Comparison of ENCODE assay signal across 19 mouse cellular contexts in genomic region chr9:91371608-91372007, GRCm38 (mm10). TPM values are rescaled to one million over a fixed set of nuclear protein-coding genes. Genes with fewer than 3 reads are reported as not detected.
A peak's percentile ranks its signal among the peaks of the same experiment; 100 is the strongest.
DNase-seq lines count a peak whose midpoint lies in the region; ATAC-seq lines count a peak whose summit lies in the region.
"Had no signal": no experiment of that assay in that cellular context is flagged by ENCODE, and none has a peak within 500 bp of the region (broad histone marks: within the 10 kb centered on the region; RNA-seq: fewer than 3 reads in every experiment).

No protein-coding gene starts in this region.

- ATAC-seq in hindbrain, embryonic 11.5 days (ENCODE audit: low FRiP score) = no peak
- no peak for ATAC-seq in hindbrain, embryonic 13.5 days (ENCODE audit: low FRiP score)
- no peak for ATAC-seq in midbrain, embryonic 14.5 days (ENCODE audit: low FRiP score, low TSS enrichment)
- no peak for ATAC-seq in neural tube, embryonic 15.5 days (ENCODE audit: low FRiP score)

- peaks cover 74% of the 10 kb centered on the region for H3K27me3 ChIP-seq in hindbrain, embryonic 11.5 days (ENCODE audit: control insufficient read depth, insufficient read depth, low read length)
- H3K27me3 ChIP-seq in hindbrain, embryonic 10.5 days (ENCODE audit: insufficient read depth, poor library complexity, severe bottlenecking) = peaks cover 100% of the 10 kb centered on the region
- peaks cover 93% of the 10 kb centered on the region for H3K27me3 ChIP-seq in hindbrain, embryonic 13.5 days
- H3K27me3 ChIP-seq in midbrain, embryonic 14.5 days (ENCODE audit: control insufficient read depth, insufficient read depth, low read length) = peaks cover 86% of the 10 kb centered on the region
- peaks cover 60% of the 10 kb centered on the region for H3K27me3 ChIP-seq in neural tube, embryonic 15.5 days (replicated peaks)

- H3K4me3 ChIP-seq in hindbrain, embryonic 11.5 days (ENCODE audit: low read depth, low read length) = no peak overlapping the region
- no peak overlapping the region for H3K4me3 ChIP-seq in hindbrain, embryonic 10.5 days
- H3K4me3 ChIP-seq in hindbrain, embryonic 13.5 days = peak overlapping the region; percentile 33; the same call in 1 of the 2 replicates
- no peak overlapping the region for H3K4me3 ChIP-seq in midbrain, embryonic 14.5 days (replicated peaks; ENCODE audit: low read depth, low read length)
- H3K4me3 ChIP-seq in neural tube, embryonic 15.5 days (replicated peaks) = no peak overlapping the region
- H3K4me3 ChIP-seq: erythroblast, embryonic 14.5 days had no signal

- no peaks in the 10 kb centered on the region for H3K9me3 ChIP-seq in hindbrain, embryonic 11.5 days (ENCODE audit: control insufficient read depth, low read length)
- H3K9me3 ChIP-seq in hindbrain, embryonic 10.5 days = no peaks in the 10 kb centered on the region
- no peaks in the 10 kb centered on the region for H3K9me3 ChIP-seq in hindbrain, embryonic 13.5 days
- H3K9me3 ChIP-seq in midbrain, embryonic 14.5 days (ENCODE audit: control insufficient read depth, low read length) = no peaks in the 10 kb centered on the region
- H3K9me3 ChIP-seq in neural tube, embryonic 15.5 days (replicated peaks) = no peaks in the 10 kb centered on the region

- H3K36me3 ChIP-seq in hindbrain, embryonic 11.5 days (ENCODE audit: control insufficient read depth, insufficient read depth, low read length) = no peaks in the 10 kb centered on the region
- H3K36me3 ChIP-seq in hindbrain, embryonic 10.5 days = no peaks in the 10 kb centered on the region
- no peaks in the 10 kb centered on the region for H3K36me3 ChIP-seq in hindbrain, embryonic 13.5 days
- no peaks in the 10 kb centered on the region for H3K36me3 ChIP-seq in midbrain, embryonic 14.5 days (ENCODE audit: control insufficient read depth, insufficient read depth, low read length)
- no peaks in the 10 kb centered on the region for H3K36me3 ChIP-seq in neural tube, embryonic 15.5 days

- WGBS in hindbrain, embryonic 11.5 days = 16% methylated on average over 4 of the region's 4 CpGs
- WGBS in hindbrain, embryonic 10.5 days = 18% methylated on average over 4 of the region's 4 CpGs
- WGBS in hindbrain, embryonic 13.5 days = 13% methylated on average over 4 of the region's 4 CpGs
- 22% methylated on average over 4 of the region's 4 CpGs for WGBS in midbrain, embryonic 14.5 days
- WGBS in neural tube, embryonic 15.5 days = 20% methylated on average over 4 of the region's 4 CpGs

- H3K4me1 ChIP-seq in hindbrain, embryonic 11.5 days (replicated peaks; ENCODE audit: control insufficient read depth, insufficient read depth, low read length) = peaks cover 3% of the 10 kb centered on the region; the same call in 1 of the 2 replicates
- peaks cover 37% of the 10 kb centered on the region for H3K4me1 ChIP-seq in hindbrain, embryonic 10.5 days (replicated peaks)
- no peaks in the 10 kb centered on the region; the same call in 1 of the 2 replicates for H3K4me1 ChIP-seq in hindbrain, embryonic 13.5 days (replicated peaks)
- no peaks in the 10 kb centered on the region for H3K4me1 ChIP-seq in midbrain, embryonic 14.5 days (ENCODE audit: control insufficient read depth, insufficient read depth, low read length)
- 0 out of 2 replicates have a peak, but pooled peaks cover 4% of the 10 kb centered on the region for H3K4me1 ChIP-seq in neural tube, embryonic 15.5 days

- H3K9ac ChIP-seq in hindbrain, embryonic 11.5 days (ENCODE audit: low read depth, low read length) = no peak overlapping the region
- H3K9ac ChIP-seq in hindbrain, embryonic 13.5 days = peak overlapping the region; percentile 10; the same call in 1 of the 2 replicates
- no peak overlapping the region; the same call in 1 of the 2 replicates for H3K9ac ChIP-seq in midbrain, embryonic 14.5 days (replicated peaks; ENCODE audit: low read length)
- H3K9ac ChIP-seq in neural tube, embryonic 15.5 days (replicated peaks) = no peak overlapping the region

- no peak for DNase-seq in hindbrain, embryonic 11.5 days (ENCODE audit: low spot score)
- no peak for DNase-seq in hindbrain, embryonic 10.5 days (ENCODE audit: low spot score)
- DNase-seq in midbrain, embryonic 14.5 days = no peak
- no peak for DNase-seq in retina, embryonic 14.5 days (ENCODE audit: low spot score)
- no peak for DNase-seq in adrenal gland, postnatal 14 days
- DNase-seq in lung, postnatal 10 days = no peak
- DNase-seq: kidney, adult 8-10 months; kidney, postnatal 36 days; right cerebral cortex, adult 18-20 months; spleen, adult 18-20 months had no signal

- no peak overlapping the region for H3K27ac ChIP-seq in hindbrain, embryonic 11.5 days (ENCODE audit: low read depth, low read length)
- no peak overlapping the region for H3K27ac ChIP-seq in hindbrain, embryonic 10.5 days
- peak overlapping the region; percentile 92 for H3K27ac ChIP-seq in hindbrain, embryonic 13.5 days
- H3K27ac ChIP-seq in midbrain, embryonic 14.5 days (replicated peaks; ENCODE audit: low read depth, low read length) = peak overlapping the region; percentile 80; the same call in 1 of the 2 replicates
- H3K27ac ChIP-seq in neural tube, embryonic 15.5 days (replicated peaks) = peak overlapping the region; percentile 95; the same call in 1 of the 2 replicates
- H3K27ac ChIP-seq: stomach, postnatal 0 days had no signal

- 0 out of 2 replicates have a peak overlapping the region, but pooled peaks have one; percentile 4 for H3K4me2 ChIP-seq in hindbrain, embryonic 11.5 days (replicated peaks; ENCODE audit: low read depth, low read length)
- peak overlapping the region; percentile 51 for H3K4me2 ChIP-seq in hindbrain, embryonic 13.5 days
- H3K4me2 ChIP-seq in midbrain, embryonic 14.5 days (ENCODE audit: low read length) = peak overlapping the region; percentile 48
- peak overlapping the region; percentile 45 for H3K4me2 ChIP-seq in neural tube, embryonic 15.5 days
- H3K4me2 ChIP-seq: liver, embryonic 11.5 days had no signal

RNA-seq across cellular contexts. Expression of gene Zic1, which starts 6.0 kb away (rescaled TPM):
- 18.2 and 23.8 TPM in 2 replicates for polyA plus RNA-seq in hindbrain, embryonic 11.5 days (2014; fragmentation: Nextera tagmentation; extraction: Ambion mirVana)
- polyA plus RNA-seq in hindbrain, embryonic 10.5 days (2016; fragmentation: Nextera tagmentation; extraction: Ambion mirVana) = 6.9 and 8.1 TPM in 2 replicates
- polyA plus RNA-seq in hindbrain, embryonic 13.5 days (2015; fragmentation: Nextera tagmentation; extraction: Ambion mirVana) = 13.7 and 21.3 TPM in 2 replicates
- polyA plus RNA-seq in midbrain, embryonic 14.5 days (2014; fragmentation: Nextera tagmentation; extraction: Ambion mirVana) = 17.8 and 18.5 TPM in 2 replicates
- 9.7 and 13.2 TPM in 2 replicates for polyA plus RNA-seq in neural tube, embryonic 15.5 days (2015; fragmentation: Nextera tagmentation; extraction: Ambion mirVana)
- 0.90 TPM in 1 of 2 replicates, not detected in the other for total RNA-seq in adrenal gland, postnatal 14 days (2021)
- total RNA-seq: hematopoietic stem cell, adult 5-6 weeks had no signal
- polyA plus RNA-seq: erythroblast, embryonic 14.5 days; gonadal fat pad, adult 2 months; heart, embryonic 14.5 days; lung, embryonic 16.5 days; stomach, postnatal 0 days had no signal

RNA-seq across cellular contexts. Expression of gene Zic4, which starts 9.4 kb away (rescaled TPM):
- polyA plus RNA-seq in hindbrain, embryonic 11.5 days (2014; fragmentation: Nextera tagmentation; extraction: Ambion mirVana) = 32.8 and 36.5 TPM in 2 replicates
- polyA plus RNA-seq in hindbrain, embryonic 10.5 days (2016; fragmentation: Nextera tagmentation; extraction: Ambion mirVana) = 16.9 and 19.8 TPM in 2 replicates
- polyA plus RNA-seq in hindbrain, embryonic 13.5 days (2015; fragmentation: Nextera tagmentation; extraction: Ambion mirVana) = 42.7 and 58.2 TPM in 2 replicates
- polyA plus RNA-seq in midbrain, embryonic 14.5 days (2014; fragmentation: Nextera tagmentation; extraction: Ambion mirVana) = 32.4 and 49.1 TPM in 2 replicates
- polyA plus RNA-seq in neural tube, embryonic 15.5 days (2015; fragmentation: Nextera tagmentation; extraction: Ambion mirVana) = 28.3 and 44.9 TPM in 2 replicates
- not detected in 2 replicates for total RNA-seq in adrenal gland, postnatal 14 days (2021)
- total RNA-seq: hematopoietic stem cell, adult 5-6 weeks had no signal
- polyA plus RNA-seq: gonadal fat pad, adult 2 months; heart, embryonic 14.5 days; liver, embryonic 11.5 days; lung, embryonic 16.5 days; stomach, postnatal 0 days had no signal

Comparison
In these comparisons a context has a peak if more than half of its experiments do, and no peak if none do; other contexts are left out.
1. H3K27ac ChIP-seq: peak in hindbrain, embryonic 13.5 days (single experiment), midbrain, embryonic 14.5 days (single experiment) and neural tube, embryonic 15.5 days (single experiment); none in hindbrain, embryonic 11.5 days (single experiment) and hindbrain, embryonic 10.5 days (single experiment).
2. Peak in every context shown above with its lines, with median percentiles within 50 percentile points of each other: H3K4me2 ChIP-seq.